Mouse (Mus musculus) spleen, adult 2 months (tissue): Measurements from ENCODE around the gene Hnrnpul2. TPM values are rescaled to one million over a fixed set of nuclear protein-coding genes. Genes with fewer than 3 reads are reported as not detected.

Experiments
- DNase-seq, 2 experiments: peaks; one replicate each; pipeline versions ENCODE4 v3.0.0 to v3.0.0-alpha.2; 2012 to 2021; ENCODE audit warnings: low spot score in 2 of 2, low read depth in 1 of 2
- H3K27ac ChIP-seq: fragments of 200-500 bp; 2 replicates; pipeline ENCODE4 v1.5.1; 2012; ENCODE audit warnings: low read length, inconsistent platforms; ENCODE audit not compliant: insufficient read depth
- H3K27me3 ChIP-seq: fragments of 200-500 bp; 2 replicates; pipeline ENCODE4 v1.6.1; 2012; ENCODE audit warnings: mild to moderate bottlenecking, moderate library complexity, low read length, inconsistent platforms; ENCODE audit not compliant: control insufficient read depth, insufficient read depth
- H3K36me3 ChIP-seq: fragments of 200-500 bp; 2 replicates; pipeline ENCODE4 v1.6.1; 2012; ENCODE audit warnings: mild to moderate bottlenecking, low read length, inconsistent platforms; ENCODE audit not compliant: control insufficient read depth, insufficient read depth
- H3K4me1 ChIP-seq: fragments of 200-500 bp; 2 replicates; pipeline ENCODE4 v1.6.1; 2011; ENCODE audit warnings: inconsistent platforms; ENCODE audit not compliant: control insufficient read depth, insufficient read depth, insufficient read length
- H3K4me3 ChIP-seq: fragments of 200-500 bp; 2 replicates; pipeline ENCODE4 v1.5.1; 2011; ENCODE audit warnings: mild to moderate bottlenecking, inconsistent platforms; ENCODE audit not compliant: insufficient read depth, insufficient read length; ENCODE audit errors: extremely low read depth
- CTCF ChIP-seq: fragments of 200-500 bp; IDR thresholded peaks from 2 replicates; pipeline ENCODE4 v1.5.1; 2011; ENCODE audit warnings: mild to moderate bottlenecking, inconsistent platforms; ENCODE audit not compliant: insufficient read depth, insufficient read length, insufficient replicate concordance; ENCODE audit errors: extremely low read depth
- POLR2A ChIP-seq: fragments of 200-500 bp; IDR thresholded peaks from 2 replicates; pipeline ENCODE4 v1.6.1; 2011; ENCODE audit warnings: low read depth, low read length, inconsistent platforms
- WGBS: fragments of 180-500 bp; shearing (Covaris S2); methylation state at CpG from one replicate; pipeline ENCODE4 v1.1.7; 2018; 5-methylcytosine and 5-hydroxymethylcytosine counted together
- polyA plus RNA-seq: library from polyadenylated mRNA; depleted of rRNA; stranded (reverse); fragments of >200 nt; gene quantifications from 2 replicates; pipeline ENCODE4 v1.2.3, GENCODE M21; 2012; rRNA removed

The Hnrnpul2 gene
- 22.0 and 25.4 TPM in 2 replicates for polyA plus RNA-seq

GRCm38 (mm10) chr19:8819596-8820423 lies at the start of gene Hnrnpul2:
Gene Hnrnpul2 (plus strand): TSS chr19:8820010.
- peaks cover 7% of the 10 kb centered on the region for H3K4me1 ChIP-seq
- H3K36me3 ChIP-seq, result peaks cover 18% of the 10 kb centered on the region
- H3K27ac ChIP-seq, result peak within 1 kb of the TSS; percentile 98
- no peaks in the 10 kb centered on the region for H3K27me3 ChIP-seq
- TF ChIP-seq POLR2A (peak; percentile 94), CTCF (no peak)
- H3K4me3 ChIP-seq, result peak within 1 kb of the TSS; percentile 91
- peak; percentile 99 for DNase-seq
- WGBS, result under 1% methylated on average over 83 of the region's 83 CpGs

DNA sequence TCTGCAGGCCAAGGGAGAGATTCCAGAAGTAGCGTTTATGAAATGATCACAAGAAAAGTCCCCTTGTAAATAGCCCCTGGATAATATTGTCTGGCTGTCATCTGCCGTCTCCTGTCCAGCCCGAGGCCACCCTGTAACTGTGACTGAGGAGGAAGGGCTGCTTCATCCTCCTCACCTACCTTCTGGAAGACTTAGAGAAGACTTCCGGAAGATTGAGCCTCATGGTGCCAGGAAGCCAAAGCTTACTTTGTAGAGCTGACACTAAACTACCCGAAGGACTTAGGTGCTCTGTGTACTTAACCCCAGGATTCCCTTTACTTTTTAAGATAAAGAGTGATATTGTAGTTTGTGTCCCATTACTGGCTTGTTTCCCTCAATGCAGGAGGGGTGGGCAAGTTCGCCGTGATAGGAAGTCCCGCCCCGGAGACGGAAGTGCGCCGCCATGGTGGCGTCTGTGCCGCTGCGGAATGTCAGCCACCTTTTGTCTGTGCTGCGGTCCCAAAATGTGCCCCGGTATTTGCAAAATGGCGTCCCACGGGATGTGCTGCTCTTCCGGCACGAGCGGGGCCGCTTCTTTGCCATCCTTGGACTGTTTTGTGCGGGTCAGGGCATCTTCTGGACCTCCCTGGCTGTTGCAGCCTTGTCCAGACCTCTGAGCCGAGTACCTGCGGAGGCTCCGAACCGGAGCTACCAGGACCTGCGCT lies 49.1 kb upstream of the Hnrnpul2 start, which contains the start of gene Tmem223:
Gene Tmem223, plus strand, starts transcription at position 430 of the 704 bp plus-strand sequence.
- peak within 1 kb of the TSS; percentile 87 for H3K4me3 ChIP-seq
- no peaks in the 10 kb centered on the region for H3K27me3 ChIP-seq
- peaks cover 11% of the 10 kb centered on the region; the same call in 1 of the 2 replicates for H3K4me1 ChIP-seq
- peaks cover 27% of the 10 kb centered on the region for H3K36me3 ChIP-seq
- peak; percentile 59 to 77 for DNase-seq
- TF ChIP-seq CTCF, result no peak
- peak; percentile 87 for TF ChIP-seq POLR2A
- WGBS, result 15% methylated on average over 29 of the region's 29 CpGs
- peak within 1 kb of the TSS; percentile 92 for H3K27ac ChIP-seq

DNA sequence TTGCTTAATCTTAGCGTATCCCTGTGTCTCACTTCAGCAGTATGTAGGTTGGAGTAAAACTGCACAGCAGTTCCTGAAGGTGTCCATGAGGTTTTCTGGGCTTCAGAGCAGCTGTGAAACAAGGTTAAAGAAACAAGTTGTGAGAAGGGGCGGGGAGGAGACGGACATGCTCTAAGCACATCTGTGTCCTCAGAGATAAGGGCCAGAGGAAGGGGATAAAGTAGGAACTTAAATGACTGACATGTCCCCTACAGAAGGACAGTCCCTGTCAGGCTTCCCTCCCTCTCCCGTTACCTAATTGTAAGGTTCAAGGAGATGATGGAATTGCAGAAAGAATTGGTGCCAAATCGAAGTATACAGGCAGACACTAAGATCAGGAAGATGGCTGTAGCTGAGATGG lies 46.8 kb upstream of the Hnrnpul2 start:
- 71% methylated on average over 5 of the region's 5 CpGs for WGBS
- DNase-seq, result no peak
- H3K4me3 ChIP-seq, result peak overlapping the region; percentile 16; the same call in 1 of the 2 replicates
- no peak for TF ChIP-seq POLR2A
- H3K27me3 ChIP-seq, result no peaks in the 10 kb centered on the region
- peaks cover 6% of the 10 kb centered on the region for H3K36me3 ChIP-seq
- peaks cover 11% of the 10 kb centered on the region; the same call in 1 of the 2 replicates for H3K4me1 ChIP-seq
- no peak overlapping the region for H3K27ac ChIP-seq

DNA sequence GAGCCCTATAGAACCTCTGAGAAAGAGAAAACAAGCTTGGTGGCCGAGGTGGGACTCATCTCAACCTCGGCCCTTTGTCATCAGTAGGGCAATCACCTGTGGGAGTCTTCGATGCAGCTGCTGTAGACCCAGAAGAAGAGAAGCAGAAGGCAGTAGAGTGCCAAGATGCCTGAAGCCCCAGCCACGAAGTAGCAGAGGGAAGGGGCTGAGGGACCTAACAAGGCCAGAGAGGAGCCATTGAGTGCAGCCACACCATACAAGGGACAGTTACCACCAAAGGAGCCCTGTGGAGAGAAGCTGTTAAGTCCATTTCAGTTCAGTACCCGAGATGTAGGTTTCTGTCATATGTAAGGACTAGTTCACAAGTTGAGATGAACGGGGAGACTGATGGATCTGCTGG lies 46.4 kb upstream of the Hnrnpul2 start:
- Histone ChIP-seq H3K27ac (0 out of 2 replicates have a peak overlapping the region, but pooled peaks have one; percentile 27), H3K4me3 (peak overlapping the region; percentile 16; the same call in 1 of the 2 replicates), H3K27me3 (no peaks in the 10 kb centered on the region), H3K4me1 (peaks cover 11% of the 10 kb centered on the region; the same call in 1 of the 2 replicates), H3K36me3 (peaks cover 5% of the 10 kb centered on the region)
- TF ChIP-seq CTCF (no peak), POLR2A (no peak)
- DNase-seq, result no peak
- 31% methylated on average over 6 of the region's 6 CpGs for WGBS

DNA sequence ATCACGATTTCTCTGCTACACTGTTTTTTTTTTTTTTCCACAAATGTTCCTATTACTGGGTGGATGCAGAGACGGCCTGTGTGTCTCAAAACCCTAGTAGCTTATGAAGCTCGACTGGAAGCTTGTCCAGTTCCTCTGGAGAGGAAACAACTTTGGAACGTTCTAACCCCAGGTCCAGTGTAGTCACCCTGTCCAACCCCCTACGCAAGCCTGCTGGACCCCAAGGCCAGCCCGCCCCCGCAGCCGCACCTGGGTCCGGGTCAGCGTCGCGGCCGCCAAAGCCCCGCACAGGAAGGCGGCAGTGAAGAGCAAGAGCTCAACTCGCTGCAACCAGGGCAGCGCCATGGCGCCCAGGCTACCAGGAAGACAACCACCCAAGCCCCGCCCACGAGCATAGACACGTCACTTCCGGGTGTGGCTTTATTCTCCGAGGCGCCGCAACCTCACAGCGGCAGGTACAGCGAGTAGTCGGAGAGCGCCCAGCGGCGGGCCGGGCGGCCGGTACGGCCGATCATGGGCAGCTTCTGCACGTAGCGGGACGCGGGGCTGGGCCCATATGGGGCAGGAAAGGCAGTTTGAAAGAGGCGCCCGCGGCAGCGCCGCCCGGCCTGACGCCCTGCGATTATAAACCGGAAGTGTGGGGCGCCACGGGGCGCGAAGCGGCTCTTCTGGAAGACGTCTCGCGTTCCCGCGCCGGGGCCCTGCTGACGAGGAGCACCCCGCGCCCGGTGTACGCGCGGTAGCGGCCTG lies 45.5 kb upstream of the Hnrnpul2 start, which contains the start of gene Tmem179b:
Gene Tmem179b, minus strand, starts transcription at position 382 of the 750 bp plus-strand sequence.
- peak within 1 kb of the TSS; percentile 99 for H3K27ac ChIP-seq
- WGBS, result under 1% methylated on average over 68 of the region's 68 CpGs
- TF ChIP-seq POLR2A (peak; percentile 95), CTCF (no peak)
- peaks cover 11% of the 10 kb centered on the region; the same call in 1 of the 2 replicates for H3K4me1 ChIP-seq
- DNase-seq, result peak; percentile 89 to 96
- H3K36me3 ChIP-seq, result peaks cover 3% of the 10 kb centered on the region
- H3K4me3 ChIP-seq, result peak within 1 kb of the TSS; percentile 94
- no peaks in the 10 kb centered on the region for H3K27me3 ChIP-seq

DNA sequence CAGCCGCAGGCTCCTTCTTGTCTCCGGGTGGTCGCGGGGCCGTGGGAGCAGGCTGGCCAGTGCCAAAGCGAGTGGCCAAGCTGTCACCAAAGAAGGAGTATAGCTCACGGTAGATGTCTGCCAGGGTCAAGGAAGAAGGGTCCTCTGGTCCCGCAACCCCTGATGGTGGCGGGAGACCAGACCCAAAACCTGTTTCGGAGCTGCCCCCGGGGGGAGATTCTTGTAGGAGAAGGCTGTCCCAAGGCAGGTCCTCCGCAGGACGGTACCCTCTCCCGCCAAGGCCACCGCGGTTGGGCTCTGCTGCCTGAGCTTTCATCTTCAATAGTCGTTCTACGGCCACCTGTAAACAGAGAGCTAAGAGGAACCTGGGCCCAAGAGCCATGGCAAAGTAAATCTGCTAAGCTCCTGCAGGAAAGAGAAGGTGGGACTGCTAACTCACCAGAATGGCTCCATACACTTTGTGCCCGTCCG lies 44.8 kb upstream of the Hnrnpul2 start:
- H3K36me3 ChIP-seq, result peaks cover 3% of the 10 kb centered on the region

More for the DNA sequence above, 44.8 kb upstream of the Hnrnpul2 start:
- WGBS, result 3% methylated on average over 20 of the region's 20 CpGs
- Histone ChIP-seq H3K27ac (peak overlapping the region; percentile 99), H3K27me3 (no peaks in the 10 kb centered on the region), H3K4me1 (peaks cover 11% of the 10 kb centered on the region; the same call in 1 of the 2 replicates), H3K4me3 (peak overlapping the region; percentile 94)
- no peak for TF ChIP-seq CTCF
- TF ChIP-seq POLR2A, result no peak
- peak in 1 of 2 experiments; percentile 25 for DNase-seq
